Mouse (Mus musculus) skeletal muscle tissue, adult 2 months (tissue): ENCODE data around the gene Twistnb.

ENCODE experiments used
- DNase-seq: peaks from one replicate; pipeline ENCODE4 v3.0.0-alpha.2; 2012; ENCODE audit warnings: low read depth, low spot score

Gene Twistnb

DNA sequence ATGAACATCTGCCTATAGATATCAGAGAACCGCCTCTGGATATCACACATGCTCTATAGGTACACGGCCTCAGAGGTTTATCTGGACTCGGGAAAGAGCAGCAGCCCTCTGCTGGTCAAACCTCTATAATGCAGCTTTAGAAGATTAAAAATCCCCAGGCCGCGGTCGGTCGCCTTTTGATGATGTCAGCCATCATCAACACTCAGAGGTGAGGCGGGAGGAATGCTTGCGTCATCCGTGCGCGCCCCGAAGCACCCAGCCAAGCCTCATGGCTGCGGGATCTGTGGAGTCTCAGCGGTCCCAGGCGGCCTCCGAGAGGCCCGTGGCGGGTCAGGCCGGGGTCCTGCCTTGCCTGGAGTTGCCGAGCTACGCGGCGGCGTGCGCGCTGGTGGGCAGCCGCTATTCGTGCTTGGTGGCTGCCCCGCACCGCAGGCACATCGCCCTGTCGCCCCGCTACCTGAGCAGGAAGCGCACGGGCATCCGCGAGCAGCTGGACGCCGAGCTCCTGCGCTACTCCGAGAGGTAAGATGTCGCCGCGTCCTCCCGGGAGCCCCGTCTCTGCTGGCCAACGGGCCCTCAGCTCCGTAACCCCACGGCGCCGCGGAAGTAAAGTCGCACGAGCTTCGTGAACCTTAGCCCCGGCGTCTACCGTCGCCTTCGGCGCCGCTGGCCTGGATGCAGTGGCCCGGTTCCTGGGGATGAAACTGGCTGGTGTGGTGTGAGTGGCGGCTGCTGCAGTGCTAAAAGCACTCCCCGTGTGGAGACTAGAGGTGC, at the start of gene Twistnb:
TSS of gene Twistnb (plus strand) at position 249 of the 774 bp plus-strand sequence.
- DNase-seq: peak; percentile 95

GRCm38 (mm10) chr12:33388842-33389241, 40.6 kb upstream of the Twistnb start:
- peak; percentile 54 for DNase-seq

DNA sequence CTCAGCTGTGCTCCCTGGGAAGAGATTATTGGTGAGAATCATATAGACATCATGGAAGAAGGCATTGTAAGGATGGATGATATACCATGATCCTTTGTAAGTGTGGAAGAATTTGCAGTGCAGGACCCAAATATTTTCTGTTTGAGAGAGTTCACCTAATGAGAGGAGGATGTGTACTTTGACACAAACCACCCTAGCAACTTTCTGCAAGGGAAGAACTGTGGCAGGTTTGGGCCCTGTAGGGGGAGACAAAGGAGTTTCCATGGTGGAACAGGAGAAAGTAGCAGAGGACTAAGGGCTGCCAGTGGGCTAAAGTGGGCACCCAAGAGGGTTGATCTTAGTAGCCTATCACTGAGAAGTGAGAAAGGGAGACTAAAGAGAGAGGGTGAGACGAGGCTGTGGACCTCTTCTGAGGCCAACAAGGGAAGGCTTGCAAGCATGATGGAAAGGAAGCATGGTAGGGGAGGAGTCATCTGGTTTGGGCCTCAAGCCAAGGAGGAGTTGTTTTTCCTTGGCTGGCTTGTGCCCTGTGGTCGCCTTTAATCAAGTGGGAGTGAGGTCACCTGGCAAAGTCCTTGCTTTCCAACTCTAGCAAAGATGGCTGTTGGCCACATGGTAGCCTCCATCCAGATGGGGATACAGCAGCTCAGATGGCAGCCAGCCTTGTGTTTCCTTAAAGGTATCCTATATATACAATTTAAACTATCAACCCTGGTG, 38.4 kb upstream of the Twistnb start:
- no peak for DNase-seq

- DNase-seq: no peak
Measured at GRCm38 (mm10) chr12:33394804-33395623, 34.4 kb upstream of the Twistnb start, which contains the start of gene Efcab10. Efcab10 (plus strand) TSS chr12:33394854.

DNA sequence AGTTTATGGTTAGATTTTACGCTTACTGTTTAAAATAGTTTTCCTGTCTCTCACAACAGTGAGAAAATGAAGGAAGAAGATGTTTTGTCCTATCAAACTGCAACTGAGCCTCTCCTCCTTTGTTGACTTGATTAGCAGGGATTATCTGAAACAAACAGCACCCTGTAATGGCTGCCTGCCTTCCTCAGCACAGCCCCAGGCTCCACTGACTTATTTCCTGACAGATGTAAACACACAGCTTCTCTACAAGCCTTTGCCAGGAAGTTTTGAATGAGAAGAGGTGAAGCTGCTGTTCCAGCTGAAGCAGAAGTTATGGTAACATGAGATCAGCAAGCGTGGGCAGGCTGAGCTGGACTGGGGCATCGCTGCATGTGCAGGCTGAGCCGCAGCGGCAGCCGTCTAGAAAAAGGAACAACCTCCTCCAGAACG, 26.2 kb upstream of the Twistnb start:
- DNase-seq: no peak

- no peak for DNase-seq
Measured at GRCm38 (mm10) chr12:33404996-33405395, 24.4 kb upstream of the Twistnb start.

GRCm38 (mm10) chr12:33405398-33406026, 23.9 kb upstream of the Twistnb start:
- DNase-seq: no peak

DNA sequence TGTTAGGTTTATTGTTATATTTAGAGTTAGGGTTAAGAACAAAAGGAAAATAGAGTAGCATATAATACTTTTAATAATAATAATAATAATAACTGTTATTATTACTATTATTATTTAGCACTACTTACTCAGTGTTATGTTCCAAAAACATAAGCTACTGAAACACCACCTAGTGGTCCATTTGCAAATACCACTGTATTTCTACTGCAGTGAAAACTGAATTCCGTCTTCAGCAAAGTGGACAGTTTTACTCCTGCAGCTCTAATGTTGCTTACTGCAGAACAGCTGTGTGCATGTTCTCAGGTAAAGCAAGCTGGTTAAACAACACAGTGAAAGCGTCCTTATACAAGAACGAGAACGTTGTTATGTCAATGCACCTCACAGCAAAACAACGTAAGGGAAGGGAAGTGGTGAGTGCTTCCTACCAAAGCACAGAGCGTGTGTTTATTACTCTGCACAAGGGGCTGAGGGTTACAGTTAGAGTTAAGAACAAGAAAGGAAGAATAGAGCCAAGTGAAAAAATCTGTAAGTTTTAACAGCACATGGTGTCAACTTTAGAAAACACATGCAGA, 17.8 kb upstream of the Twistnb start:
- no peak for DNase-seq

DNA sequence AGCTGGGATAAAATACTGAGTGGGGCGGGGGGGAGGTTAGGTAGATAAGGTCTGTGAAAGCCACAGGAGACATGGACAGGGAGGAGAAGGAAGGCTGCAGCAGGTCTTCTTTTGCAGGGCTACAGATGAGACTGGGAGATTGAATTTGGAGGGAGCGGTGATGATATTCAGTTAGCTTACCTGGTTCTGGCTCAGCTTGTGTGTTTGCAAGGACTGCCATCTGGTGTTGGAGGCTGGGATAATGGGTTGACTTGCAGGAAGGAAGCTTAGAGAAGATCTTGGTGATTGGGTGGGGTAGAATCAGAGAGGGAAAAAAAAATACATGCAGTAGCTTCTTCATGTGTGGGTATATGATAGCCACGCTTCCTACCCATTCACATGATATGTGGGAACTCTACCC, 5.1 kb upstream of the Twistnb start:
- DNase-seq: no peak

- DNase-seq: no peak
Measured at GRCm38 (mm10) chr12:33427293-33427692, 2.1 kb upstream of the Twistnb start.

DNA sequence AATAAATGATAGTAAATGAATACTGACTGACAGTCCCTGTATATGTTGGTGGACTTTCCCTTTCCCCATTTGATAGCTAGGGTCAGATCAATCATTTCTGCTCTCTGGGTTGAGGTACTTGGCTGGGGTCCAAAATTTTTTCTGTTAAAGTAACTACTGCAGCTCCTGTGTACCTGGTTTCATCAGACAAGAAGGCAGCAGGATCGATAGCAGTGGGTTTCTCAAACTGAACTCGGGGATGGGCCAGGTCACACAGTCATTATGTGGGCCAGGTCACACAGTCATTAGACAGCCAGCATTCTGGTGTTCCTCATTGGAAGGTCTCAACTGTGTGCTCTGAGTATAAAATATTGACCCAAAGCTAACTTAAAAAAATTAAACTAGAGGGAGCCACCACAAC, 1.7 kb upstream of the Twistnb start:
- DNase-seq: no peak

- DNase-seq: no peak
Measured at GRCm38 (mm10) chr12:33433812-33434211, 4.4 kb downstream of the Twistnb start.

GRCm38 (mm10) chr12:33434758-33435157, 5.3 kb downstream of the Twistnb start:
- no peak for DNase-seq

- DNase-seq: no peak
Measured at GRCm38 (mm10) chr12:33455418-33455817, 26.0 kb downstream of the Twistnb start.

GRCm38 (mm10) chr12:33456242-33456641, 26.8 kb downstream of the Twistnb start:
- DNase-seq: peak; percentile 65

GRCm38 (mm10) chr12:33480975-33481374, 51.5 kb downstream of the Twistnb start:
- no peak for DNase-seq

DNA sequence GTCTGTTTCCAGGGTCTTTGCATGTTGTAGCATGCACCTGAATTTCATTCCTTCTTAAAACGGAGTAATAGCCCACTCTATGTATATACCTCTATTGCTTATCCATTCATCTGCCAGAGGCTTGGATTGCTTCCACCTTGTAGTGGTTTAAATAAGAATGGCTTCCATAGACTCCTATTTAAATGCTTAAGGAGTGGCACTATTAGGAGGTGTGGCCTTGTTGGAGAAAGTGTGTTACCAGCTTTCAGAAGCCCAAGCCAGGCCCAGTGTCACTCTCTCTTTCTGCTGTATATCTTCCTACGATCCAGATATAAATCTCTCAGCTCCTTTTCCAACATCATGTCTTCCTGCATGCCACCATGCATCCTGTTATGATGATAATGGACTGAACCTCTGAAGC, 53.5 kb downstream of the Twistnb start:
- no peak for DNase-seq
